Mouse (Mus musculus) v-Abl transformed pro-B cells (cell line): ENCODE data around the gene Tfam.

ENCODE experiments used
- in situ Hi-C, 2 experiments: fragments of 400-800 bp; cut with MboI; formaldehyde crosslinking; loops; one replicate each; pipeline ENCODE4 v1.15.1; 2025; ENCODE audit not compliant: unreplicated experiment in 2 of 2

Tfam gene

DNA sequence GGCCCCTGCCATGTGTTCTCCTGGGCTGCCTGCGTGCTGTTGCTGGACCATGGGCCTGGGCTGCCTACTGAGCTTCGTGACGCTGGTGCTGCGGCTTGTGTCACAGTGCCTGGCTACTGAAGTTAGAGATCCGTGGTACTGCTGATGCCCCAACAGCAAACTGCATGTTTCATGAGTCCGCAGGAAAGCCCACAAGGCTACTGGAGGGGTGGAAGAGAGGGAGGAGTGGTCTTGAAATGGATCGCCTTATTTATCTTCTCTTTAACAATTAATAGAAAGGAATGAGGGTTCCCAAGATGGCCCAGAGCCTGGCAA lies at the start of gene Tfam:
Gene Tfam (minus strand): TSS at position 41 of the 315 bp plus-strand sequence.
- in situ Hi-C loops: loop anchor here (5.0 to 25.0 kb wide), 4 partner anchors 57 to 1876 kb away; partner anchors contain the start of gene Cdk1 (in 1 of the 2)

DNA sequence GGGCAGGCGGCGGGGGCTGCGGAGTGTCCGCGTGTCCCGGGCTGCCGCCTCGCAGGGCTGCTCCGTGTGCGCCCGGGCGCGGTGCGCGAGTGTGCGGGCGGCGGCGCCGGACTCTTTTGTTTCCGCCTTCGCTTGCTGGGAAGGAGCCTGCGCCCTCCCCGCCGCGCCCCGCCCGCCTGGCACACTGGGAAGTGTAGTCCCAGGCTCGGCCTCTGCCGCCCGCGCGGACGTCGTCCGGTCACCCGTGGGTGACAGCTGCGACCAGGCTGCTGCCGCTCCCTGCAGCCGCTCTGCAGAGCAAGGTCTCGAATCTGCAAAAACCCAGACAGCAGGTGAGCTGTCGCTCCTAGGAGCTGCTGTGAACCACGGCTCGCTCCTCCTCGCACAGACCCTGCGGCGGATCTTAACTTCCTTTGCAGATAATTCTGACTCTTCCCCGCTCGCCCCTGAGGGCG lies 47.1 kb upstream of the Tfam start, which contains the start of gene Ube2d1:
Gene Ube2d1 (minus strand): TSS at position 137 of the 455 bp plus-strand sequence.
- in situ Hi-C loops: no loop called here

GRCm38 (mm10) chr10:71284511-71285125 lies 46.5 kb upstream of the Tfam start:
- in situ Hi-C loops: no loop called here

DNA sequence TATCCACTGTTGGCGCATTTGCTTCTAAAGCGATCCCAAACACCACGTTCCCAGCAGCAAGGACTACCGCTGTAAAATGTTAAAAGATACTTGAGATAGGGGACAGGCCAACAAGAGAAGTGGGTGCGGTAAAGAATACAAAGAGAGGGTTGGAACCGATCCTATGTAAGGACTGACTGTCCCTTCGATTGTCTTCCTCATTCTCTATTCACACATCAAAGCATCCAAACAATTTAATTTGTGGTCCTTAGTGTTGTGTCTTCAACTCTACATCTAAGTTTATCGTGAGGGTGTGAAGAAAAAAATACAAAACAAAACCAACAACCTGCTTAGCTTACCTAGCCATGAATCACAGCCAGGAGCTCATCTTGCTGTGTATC lies 46.0 kb upstream of the Tfam start:
- in situ Hi-C loops: no loop called here

- in situ Hi-C loops: no loop called here
These were observed 35.1 kb upstream of the Tfam start for GRCm38 (mm10) chr10:71273008-71273739.

DNA sequence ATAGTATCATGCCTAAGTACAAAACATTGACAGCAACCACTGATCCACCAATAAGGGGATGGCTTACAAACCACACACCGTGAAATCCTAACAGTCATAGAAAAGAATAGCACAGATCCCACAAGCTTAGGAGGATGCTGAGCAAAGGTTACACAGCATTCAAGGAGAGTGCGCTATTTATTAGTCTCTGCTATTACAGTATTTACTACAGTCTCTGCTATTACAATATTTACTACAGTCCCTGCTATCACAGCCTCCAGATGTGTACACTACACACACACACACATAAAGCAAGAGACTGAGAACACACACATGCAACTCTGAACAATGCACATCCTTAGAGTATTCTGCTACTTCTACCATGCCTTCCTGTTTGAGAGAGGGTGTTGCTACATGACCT lies 29.9 kb upstream of the Tfam start:
- in situ Hi-C loops: no loop called here

GRCm38 (mm10) chr10:71267511-71267910 lies 29.4 kb upstream of the Tfam start:
- in situ Hi-C loops: no loop called here

- in situ Hi-C loops: no loop called here
These were observed 27.0 kb upstream of the Tfam start for GRCm38 (mm10) chr10:71265067-71265466.

GRCm38 (mm10) chr10:71261637-71262036 lies 23.6 kb upstream of the Tfam start:
- in situ Hi-C loops: no loop called here

DNA sequence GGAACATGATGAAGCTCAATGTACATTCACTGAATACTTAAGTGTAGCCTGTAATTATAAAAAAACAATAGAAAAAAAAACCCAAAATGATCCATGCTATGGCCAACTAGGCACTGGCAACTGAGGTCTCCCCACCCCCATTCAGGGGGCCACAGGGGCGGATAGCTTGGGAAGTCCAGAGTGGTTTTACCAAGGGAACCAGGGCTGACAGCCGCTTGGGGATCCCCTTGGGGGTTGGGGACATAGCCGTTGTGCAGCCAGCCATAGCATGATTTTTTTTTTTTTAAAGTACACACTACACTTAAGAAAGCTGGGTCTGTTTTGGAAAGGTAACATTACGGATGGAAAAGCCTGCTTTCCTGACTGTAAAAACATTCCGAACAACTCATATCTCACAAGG lies 20.9 kb upstream of the Tfam start:
- in situ Hi-C loops: loop anchor here (5.0 kb wide), 1 partner anchor 33 kb away; no protein-coding TSS in a partner anchor

- in situ Hi-C loops: loop anchor here (5.0 kb wide), 1 partner anchor 34 kb away; no protein-coding TSS in a partner anchor
These were observed 20.4 kb upstream of the Tfam start for GRCm38 (mm10) chr10:71258516-71258915.

DNA sequence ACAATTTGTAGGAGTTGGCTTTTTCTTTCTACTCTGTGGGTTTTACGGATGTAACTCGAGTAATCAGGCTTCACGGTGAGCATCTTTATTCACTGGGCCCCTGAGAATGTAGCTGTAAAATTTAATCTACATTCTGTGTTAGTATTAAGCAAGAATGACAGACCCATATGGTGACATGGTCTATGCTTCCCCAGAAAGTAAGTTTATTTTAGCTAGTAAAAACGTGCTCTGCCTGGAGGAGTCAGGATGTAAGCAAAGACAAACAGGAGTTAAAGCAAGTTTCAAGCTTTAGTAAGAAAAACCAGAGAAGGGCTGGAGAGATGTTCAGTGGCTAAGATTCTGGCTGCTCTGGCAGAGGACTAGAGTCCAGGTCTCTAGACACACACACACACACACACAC lies 15.1 kb upstream of the Tfam start:
- in situ Hi-C loops: no loop called here

GRCm38 (mm10) chr10:71252421-71252820 lies 14.3 kb upstream of the Tfam start:
- in situ Hi-C loops: no loop called here

DNA sequence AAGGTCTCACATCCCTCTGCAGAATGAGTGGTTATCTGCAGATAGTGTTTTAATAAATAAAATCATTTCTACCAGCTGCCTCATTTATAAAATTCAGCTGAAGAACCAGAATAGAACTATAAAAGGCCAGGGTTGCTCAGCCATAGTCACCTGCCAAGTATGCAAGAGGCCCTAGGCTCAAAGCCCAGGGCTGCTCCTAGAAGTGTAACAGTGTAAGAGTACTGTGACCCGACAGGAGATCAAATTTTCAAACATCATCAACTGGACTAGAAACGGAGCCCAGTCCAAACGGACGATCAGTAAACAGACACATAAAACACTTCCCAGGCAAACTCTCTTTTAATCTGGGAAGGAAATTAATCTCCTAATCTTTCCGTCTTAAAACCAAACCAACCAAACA lies 13.8 kb upstream of the Tfam start:
- in situ Hi-C loops: no loop called here

DNA sequence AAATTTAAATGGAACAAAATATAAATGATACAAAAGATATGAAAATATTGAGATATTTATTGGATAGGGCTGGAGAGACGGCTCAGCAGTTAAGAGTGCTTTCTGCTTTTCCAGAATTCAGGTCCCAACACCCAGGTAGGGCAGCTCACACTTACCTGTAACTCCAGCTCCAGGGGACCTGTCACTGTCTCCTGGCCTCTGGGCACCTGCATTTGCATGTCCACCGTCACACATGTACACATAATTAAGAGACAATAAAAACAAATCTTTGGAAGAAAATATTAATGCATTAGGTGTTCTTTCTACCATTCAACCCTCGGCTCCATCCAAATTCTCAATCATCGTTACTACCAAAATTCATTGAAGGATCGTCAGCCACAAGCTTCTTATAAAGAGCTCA lies 13.2 kb upstream of the Tfam start:
- in situ Hi-C loops: no loop called here

GRCm38 (mm10) chr10:71250472-71250871 lies 12.4 kb upstream of the Tfam start:
- in situ Hi-C loops: no loop called here

- in situ Hi-C loops: loop anchor here in 1 of 2 experiments (25.0 kb wide), 2 partner anchors 138 to 1887 kb away; partner anchors contain the start of gene Cdk1
These were observed 11.2 kb upstream of the Tfam start for GRCm38 (mm10) chr10:71249086-71249880.

DNA sequence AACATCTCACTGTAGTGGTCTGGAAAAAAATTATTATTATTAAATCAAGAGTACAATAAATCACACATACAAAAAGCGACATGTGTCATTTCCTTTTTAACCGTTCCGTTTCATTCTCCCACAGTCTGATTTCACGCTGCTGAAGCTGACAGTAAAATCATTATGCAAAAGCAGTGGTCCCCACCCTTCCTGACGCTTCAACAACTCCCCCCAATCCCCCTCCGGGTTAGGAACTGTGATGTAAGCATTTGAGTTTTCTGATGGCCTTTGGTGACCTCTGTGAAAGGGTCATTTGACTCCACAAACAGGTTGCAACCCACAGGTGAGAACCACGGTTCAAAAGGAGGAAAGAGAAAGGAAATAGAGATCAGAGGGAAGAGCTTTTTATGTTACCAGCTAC lies 8.9 kb upstream of the Tfam start:
- in situ Hi-C loops: loop anchor here in 1 of 2 experiments (25.0 kb wide), 2 partner anchors 140 to 1885 kb away; partner anchors contain the start of gene Cdk1

DNA sequence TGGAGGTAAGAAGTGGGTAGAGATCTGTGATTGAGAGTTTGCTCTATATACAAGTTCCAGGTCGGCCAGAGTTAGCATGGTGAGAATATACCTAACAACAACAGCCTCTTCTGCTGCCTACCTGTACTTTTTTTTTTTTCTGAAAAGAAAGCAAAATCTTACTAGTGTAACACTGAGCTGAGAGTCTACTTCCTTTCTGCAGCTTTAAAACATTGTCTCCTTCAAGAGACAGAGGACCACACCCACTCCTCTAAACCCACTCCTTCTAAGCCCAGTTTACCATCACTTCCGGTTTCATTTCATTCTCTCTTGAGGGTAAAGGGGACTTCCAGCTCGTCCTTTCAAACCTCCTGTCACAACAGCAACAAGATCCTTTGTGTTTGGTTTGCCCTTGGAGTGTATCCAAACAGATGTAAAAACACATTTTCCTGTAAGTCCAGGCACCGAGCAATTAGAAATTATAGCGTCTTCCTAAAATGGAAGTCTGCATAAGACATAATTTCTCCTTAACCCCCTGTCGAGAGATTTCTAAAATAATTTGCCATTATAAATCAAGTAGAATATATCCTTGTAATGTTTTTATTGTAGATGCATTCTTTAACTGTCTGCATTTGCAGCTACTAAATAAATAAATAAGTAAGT lies 1.5 kb upstream of the Tfam start:
- in situ Hi-C loops: loop anchor here (5.0 to 25.0 kb wide), 4 partner anchors 55 to 1877 kb away; partner anchors contain the start of gene Cdk1 (in 1 of the 2)

GRCm38 (mm10) chr10:71237516-71238239 lies 402 bp downstream of the Tfam start:
- in situ Hi-C loops: loop anchor here (5.0 to 25.0 kb wide), 4 partner anchors 57 to 1875 kb away; partner anchors contain the start of gene Cdk1 (in 1 of the 2)
